In genomic region chr6:6005762-6006431, GRCm38 (mm10) we compare ENCODE assay signal across 8 mouse cellular contexts.
DNase-seq lines count a peak whose midpoint lies in the region; ATAC-seq lines count a peak whose summit lies in the region.

No protein-coding gene starts in this region.

- peak; percentile 95 for ATAC-seq in hindbrain, embryonic 15.5 days (ENCODE audit: low FRiP score, low read depth)

- H3K9me3 ChIP-seq in hindbrain, embryonic 15.5 days: no peaks in the 10 kb centered on the region

- no peaks in the 10 kb centered on the region for H3K36me3 ChIP-seq in hindbrain, embryonic 15.5 days

- H3K9ac ChIP-seq in hindbrain, embryonic 15.5 days: peak overlapping the region; percentile 42

- H3K4me1 ChIP-seq in hindbrain, embryonic 15.5 days (replicated peaks): peaks cover 7% of the 10 kb centered on the region; the same call in 1 of the 2 replicates

- no peak overlapping the region for H3K27ac ChIP-seq in hindbrain, embryonic 15.5 days (replicated peaks)

- H3K4me3 ChIP-seq in hindbrain, embryonic 15.5 days: peak overlapping the region; percentile 59

- 1% methylated on average over 42 of the region's 42 CpGs for WGBS in hindbrain, embryonic 15.5 days

- peak; percentile 39 for DNase-seq in adipocyte (ENCODE audit: low spot score)
- peak; percentile 78 for DNase-seq in cerebellum, postnatal 36 days
- DNase-seq in gastrocnemius, adult 18-20 months (ENCODE audit: low spot score): peak; percentile 38
- peak; percentile 73 to 78 for DNase-seq in layer of hippocampus, postnatal 36 days
- DNase-seq in lung, postnatal 14 days: peak; percentile 79
- peak; percentile 87 for DNase-seq in retina, postnatal 1 day
- DNase-seq in urinary bladder, postnatal 25 days (ENCODE audit: low spot score): peak; percentile 52

- H3K4me2 ChIP-seq in hindbrain, embryonic 15.5 days: peak overlapping the region; percentile 99

- peaks cover 5% of the 10 kb centered on the region; the same call in 1 of the 2 replicates for H3K27me3 ChIP-seq in hindbrain, embryonic 15.5 days
